In the genomic region with DNA sequence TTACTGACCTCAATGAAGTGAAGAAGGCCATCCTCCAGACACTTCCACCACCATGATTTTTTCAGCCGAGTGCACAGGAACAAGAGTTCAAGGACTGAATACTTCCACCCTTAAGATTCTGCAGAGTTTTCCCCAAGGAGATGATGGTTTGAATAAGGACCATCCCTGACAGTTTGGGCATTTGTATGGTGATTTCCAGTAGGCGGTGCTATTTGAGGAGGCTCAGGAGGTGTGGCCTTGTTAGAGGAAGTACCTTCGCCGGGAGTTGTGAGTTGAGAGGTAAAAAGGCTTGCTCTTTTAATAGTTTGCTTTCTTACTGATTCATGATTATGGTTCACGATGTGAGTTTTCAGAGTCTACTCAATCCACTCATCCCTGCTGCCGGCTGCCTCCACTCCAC, we compare ENCODE assay signal across 18 mouse cellular contexts.
"Had no signal": no experiment of that assay in that cellular context is flagged by ENCODE, and none has a peak within 500 bp of the region (broad histone marks: within the 10 kb centered on the region; RNA-seq: fewer than 3 reads in every experiment).

No protein-coding gene starts in this region.

- H3K4me2 ChIP-seq: lung, embryonic 14.5 days; midbrain, embryonic 12.5 days; neural tube, embryonic 13.5 days; neural tube, embryonic 15.5 days had no signal

- DNase-seq: lung, adult 18-20 months; lung, embryonic 14.5 days; lung, postnatal 10 days; lung, postnatal 4 days; midbrain, embryonic 14.5 days; retina, postnatal 1 day; right cerebral cortex, adult 18-20 months; right cerebral cortex, postnatal 25 days; right cerebral cortex, postnatal 4 days; spleen, adult 18-20 months; thymus, adult 18-20 months; thymus, postnatal 14 days; thymus, postnatal 36 days had no signal

- H3K9me3 ChIP-seq: midbrain, embryonic 12.5 days; neural tube, embryonic 13.5 days; neural tube, embryonic 15.5 days had no signal

- H3K27me3 ChIP-seq: midbrain, embryonic 12.5 days; neural tube, embryonic 13.5 days; neural tube, embryonic 15.5 days had no signal

- H3K36me3 ChIP-seq: midbrain, embryonic 10.5 days; midbrain, embryonic 12.5 days; neural tube, embryonic 13.5 days; neural tube, embryonic 15.5 days had no signal

- H3K4me1 ChIP-seq: midbrain, embryonic 10.5 days; midbrain, embryonic 12.5 days; neural tube, embryonic 13.5 days; neural tube, embryonic 15.5 days had no signal

- H3K4me3 ChIP-seq: midbrain, embryonic 10.5 days; midbrain, embryonic 12.5 days; myocyte; neural tube, embryonic 13.5 days; neural tube, embryonic 15.5 days had no signal

- H3K9ac ChIP-seq: lung, embryonic 14.5 days; midbrain, embryonic 12.5 days; neural tube, embryonic 13.5 days; neural tube, embryonic 15.5 days had no signal

- H3K27ac ChIP-seq: midbrain, embryonic 10.5 days; midbrain, embryonic 12.5 days; neural tube, embryonic 13.5 days; neural tube, embryonic 15.5 days had no signal
